Mouse (Mus musculus) embryonic facial prominence, embryonic 10.5 days (tissue): Measurements from ENCODE around the gene Ube2q2. TPM values are rescaled to one million over a fixed set of nuclear protein-coding genes. Genes with fewer than 3 reads are reported as not detected.

Experiments used
- DNase-seq: peaks from one replicate; pipeline ENCODE4 v3.0.0-alpha.2; 2017; ENCODE audit warnings: low spot score
- H3K27ac ChIP-seq: fragments of 300-500 bp; sonication (generic); replicated peaks from 2 replicates; pipeline ENCODE4 v1.5.1; 2016; ENCODE audit warnings: mild to moderate bottlenecking
- H3K27me3 ChIP-seq: fragments of 300-500 bp; sonication (generic); replicated peaks from 2 replicates; pipeline ENCODE4 v1.6.1; 2016; ENCODE audit warnings: low read depth, mild to moderate bottlenecking; ENCODE audit not compliant: poor library complexity, severe bottlenecking
- H3K36me3 ChIP-seq: fragments of 300-500 bp; sonication (generic); replicated peaks from 2 replicates; pipeline ENCODE4 v1.6.1; 2016; ENCODE audit warnings: mild to moderate bottlenecking, moderate library complexity
- H3K4me1 ChIP-seq: fragments of 300-500 bp; sonication (generic); 2 replicates; pipeline ENCODE4 v1.6.1; 2016
- H3K4me3 ChIP-seq: fragments of 300-500 bp; sonication (generic); 2 replicates; pipeline ENCODE4 v1.5.1; 2016; ENCODE audit warnings: mild to moderate bottlenecking, moderate library complexity
- H3K9me3 ChIP-seq: fragments of 300-500 bp; sonication (generic); 2 replicates; pipeline ENCODE4 v1.6.1; 2016; ENCODE audit warnings: mild to moderate bottlenecking
- WGBS: fragments of 180-500 bp; shearing (Covaris S2); methylation state at CpG from one replicate; pipeline ENCODE4 v1.1.7; 2016; 5-methylcytosine and 5-hydroxymethylcytosine counted together
- polyA plus RNA-seq: library from polyadenylated mRNA; unstranded; fragments of >200 nt; fragmentation: Nextera tagmentation; extraction: Ambion mirVana; gene quantifications from 2 replicates; pipeline ENCODE4 v1.2.1, GENCODE M21; 2016

Gene Ube2q2
- polyA plus RNA-seq, 1 experiment from 2014 or later, result 37.7 TPM

DNA sequence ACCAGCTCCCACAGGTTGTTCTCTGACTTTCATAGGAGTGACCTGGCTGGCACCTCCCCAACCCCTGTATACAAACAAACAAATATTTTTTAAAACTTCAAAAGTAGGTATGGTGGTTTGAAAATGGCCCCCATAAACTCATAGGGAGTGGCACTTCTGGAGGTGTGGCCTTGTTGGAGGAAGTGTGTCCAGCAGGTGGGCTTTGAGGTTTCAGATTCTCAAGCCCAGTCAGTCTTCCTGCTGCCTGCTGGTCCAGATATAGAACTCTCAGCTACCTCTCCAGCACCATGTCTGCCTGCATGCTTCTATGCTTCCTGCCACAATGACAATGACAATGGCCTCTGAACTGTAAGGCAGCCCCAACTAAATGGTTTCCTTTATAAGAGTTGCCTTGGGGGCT lies 16.8 kb upstream of the Ube2q2 start:
- no peak overlapping the region for H3K4me3 ChIP-seq
- no peaks in the 10 kb centered on the region for H3K36me3 ChIP-seq
- no peak for DNase-seq
- no peaks in the 10 kb centered on the region for H3K27me3 ChIP-seq
- H3K4me1 ChIP-seq, result peaks cover 8% of the 10 kb centered on the region; the same call in 1 of the 2 replicates
- H3K27ac ChIP-seq, result no peak overlapping the region
- H3K9me3 ChIP-seq, result no peaks in the 10 kb centered on the region

DNA sequence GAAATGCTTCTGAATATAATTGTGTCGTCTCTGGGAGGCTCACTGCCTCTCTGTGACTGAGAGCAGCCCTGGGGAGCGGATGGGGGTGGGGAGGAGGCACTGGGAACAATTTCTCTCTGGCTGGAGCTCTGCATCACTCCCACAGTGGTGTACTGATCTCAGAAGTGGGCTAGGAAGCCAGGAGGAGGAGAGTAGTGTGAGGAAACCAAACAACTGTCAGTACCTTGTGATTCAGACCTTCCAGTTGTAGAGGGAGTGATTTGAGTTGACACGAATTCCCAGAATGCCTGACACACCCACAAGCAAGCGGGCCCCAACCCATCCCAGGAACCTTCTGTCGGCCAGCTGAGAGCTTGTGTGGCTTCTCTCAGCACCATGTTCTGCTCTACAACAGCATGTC lies 12.1 kb upstream of the Ube2q2 start:
- Histone ChIP-seq H3K9me3 (no peaks in the 10 kb centered on the region), H3K4me3 (no peak overlapping the region), H3K4me1 (peaks cover 12% of the 10 kb centered on the region; the same call in 1 of the 2 replicates), H3K27ac (no peak overlapping the region), H3K36me3 (no peaks in the 10 kb centered on the region), H3K27me3 (no peaks in the 10 kb centered on the region)
- 46% methylated on average over 5 of the region's 5 CpGs for WGBS
- DNase-seq, result no peak

DNA sequence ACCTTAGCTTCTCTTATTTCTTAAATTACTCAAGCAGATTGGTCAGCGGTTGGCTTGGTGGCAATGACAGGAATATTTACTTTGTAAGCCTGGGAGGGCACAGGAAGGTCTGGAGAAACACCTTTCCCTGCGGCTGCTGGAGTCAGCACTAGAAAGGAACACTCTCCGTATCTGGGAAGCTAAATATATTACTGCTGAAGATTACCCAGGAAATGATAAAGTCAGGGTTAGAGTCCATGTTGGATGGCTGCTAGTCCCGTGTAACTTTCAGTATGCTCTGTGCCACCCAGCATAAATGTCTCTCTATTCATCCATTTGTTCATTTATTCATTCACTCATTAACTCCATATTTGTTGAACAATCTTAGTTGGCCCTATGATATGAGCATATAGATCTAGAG lies 11.5 kb upstream of the Ube2q2 start:
- Histone ChIP-seq H3K4me1 (peaks cover 12% of the 10 kb centered on the region; the same call in 1 of the 2 replicates), H3K4me3 (no peak overlapping the region), H3K9me3 (no peaks in the 10 kb centered on the region), H3K27me3 (no peaks in the 10 kb centered on the region), H3K27ac (no peak overlapping the region), H3K36me3 (no peaks in the 10 kb centered on the region)
- WGBS, result 86% methylated on average over 4 of the region's 4 CpGs
- no peak for DNase-seq

DNA sequence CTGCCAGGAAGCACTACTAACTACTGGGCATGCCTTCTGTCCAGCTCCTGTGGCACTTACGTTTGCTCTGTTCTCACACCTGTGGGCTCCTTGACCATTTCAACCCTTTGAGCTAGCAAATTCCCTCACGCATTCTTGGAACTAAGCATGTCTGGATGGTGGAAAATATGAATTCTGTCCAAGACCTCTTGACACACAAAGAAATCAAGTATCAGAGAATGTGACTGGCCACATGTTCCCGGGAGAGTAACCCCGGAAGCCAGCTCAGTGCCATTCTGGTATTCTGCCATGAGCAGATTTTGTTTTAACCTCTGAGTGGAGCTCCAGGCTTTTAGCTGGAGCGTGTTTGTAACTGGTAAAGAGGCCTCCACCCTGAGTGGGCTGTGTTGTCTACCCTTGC lies 8.7 kb upstream of the Ube2q2 start:
- H3K36me3 ChIP-seq, result no peaks in the 10 kb centered on the region
- peaks cover 12% of the 10 kb centered on the region; the same call in 1 of the 2 replicates for H3K4me1 ChIP-seq
- DNase-seq, result no peak
- no peaks in the 10 kb centered on the region for H3K9me3 ChIP-seq
- WGBS, result 82% methylated on average over 5 of the region's 5 CpGs
- H3K4me3 ChIP-seq, result no peak overlapping the region
- no peak overlapping the region for H3K27ac ChIP-seq
- H3K27me3 ChIP-seq, result no peaks in the 10 kb centered on the region

DNA sequence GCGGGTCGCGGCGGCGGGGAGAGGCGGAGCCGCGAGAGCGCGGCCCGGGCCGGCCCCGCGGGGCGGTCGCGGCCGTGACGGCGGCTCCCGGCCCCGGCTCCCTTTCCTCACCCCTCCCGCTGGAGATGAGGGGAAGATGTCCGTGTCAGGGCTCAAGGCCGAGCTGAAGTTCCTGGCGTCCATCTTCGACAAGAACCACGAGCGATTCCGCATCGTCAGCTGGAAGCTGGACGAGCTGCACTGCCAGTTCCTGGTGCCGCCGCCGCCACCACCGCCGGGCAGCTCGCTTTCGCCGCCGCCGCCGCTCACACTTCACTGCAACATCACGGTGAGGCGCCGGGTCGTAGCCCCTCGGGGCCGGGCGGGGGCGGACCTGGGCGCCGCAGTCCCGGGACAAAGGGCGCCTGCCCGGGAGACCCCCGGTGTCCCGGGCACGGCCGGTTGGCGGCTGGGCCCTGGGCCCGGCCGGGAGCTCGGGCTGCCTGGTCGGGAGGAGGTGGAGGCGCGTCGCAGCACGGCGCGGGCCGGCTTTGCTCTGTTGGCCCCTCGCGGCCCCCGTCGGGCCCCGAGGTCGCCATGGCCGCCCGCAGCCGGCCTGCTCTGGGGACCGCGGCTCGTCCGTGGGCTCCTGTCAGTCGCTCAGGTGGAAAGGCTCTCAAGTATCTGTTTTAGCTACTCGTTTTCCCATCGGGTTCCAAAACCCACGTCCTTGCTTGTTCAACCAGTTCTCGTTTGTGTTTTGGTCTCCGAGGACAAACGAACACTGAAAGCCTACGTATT lies 1.0 kb downstream of the Ube2q2 start:
- Histone ChIP-seq H3K27ac (peak overlapping the region; percentile 94), H3K4me3 (peak overlapping the region; percentile 91), H3K27me3 (peaks cover 10% of the 10 kb centered on the region), H3K4me1 (peaks cover 24% of the 10 kb centered on the region), H3K9me3 (no peaks in the 10 kb centered on the region), H3K36me3 (peaks cover 12% of the 10 kb centered on the region)
- peak; percentile 75 for DNase-seq
- WGBS, result under 1% methylated on average over 93 of the region's 93 CpGs

DNA sequence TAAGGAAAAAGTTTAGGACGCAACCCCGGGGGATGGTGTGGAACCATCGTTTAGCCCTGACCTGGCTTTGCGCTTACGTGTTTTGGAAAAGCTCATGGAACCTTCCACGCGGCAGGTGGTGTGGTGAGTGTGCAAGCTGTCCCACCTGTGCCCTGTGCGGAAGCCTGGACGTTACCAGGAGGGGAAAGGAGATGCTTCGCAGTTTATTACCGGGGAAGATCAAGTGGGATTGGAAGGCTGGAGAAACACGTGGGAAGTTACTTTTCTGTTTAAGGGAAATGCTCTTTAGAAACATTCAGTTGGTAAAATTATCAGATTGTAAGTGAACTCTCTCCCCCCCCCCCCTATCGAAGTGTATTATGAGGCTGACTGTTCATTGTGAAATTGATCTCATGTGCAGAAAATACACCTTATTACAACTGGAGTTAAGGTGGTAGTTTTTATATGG lies 1.6 kb downstream of the Ube2q2 start:
- WGBS, result 4% methylated on average over 13 of the region's 13 CpGs
- Histone ChIP-seq H3K4me1 (peaks cover 24% of the 10 kb centered on the region), H3K36me3 (peaks cover 12% of the 10 kb centered on the region), H3K4me3 (peak overlapping the region; percentile 91), H3K9me3 (no peaks in the 10 kb centered on the region), H3K27ac (peak overlapping the region; percentile 94), H3K27me3 (peaks cover 10% of the 10 kb centered on the region)
- no peak for DNase-seq

DNA sequence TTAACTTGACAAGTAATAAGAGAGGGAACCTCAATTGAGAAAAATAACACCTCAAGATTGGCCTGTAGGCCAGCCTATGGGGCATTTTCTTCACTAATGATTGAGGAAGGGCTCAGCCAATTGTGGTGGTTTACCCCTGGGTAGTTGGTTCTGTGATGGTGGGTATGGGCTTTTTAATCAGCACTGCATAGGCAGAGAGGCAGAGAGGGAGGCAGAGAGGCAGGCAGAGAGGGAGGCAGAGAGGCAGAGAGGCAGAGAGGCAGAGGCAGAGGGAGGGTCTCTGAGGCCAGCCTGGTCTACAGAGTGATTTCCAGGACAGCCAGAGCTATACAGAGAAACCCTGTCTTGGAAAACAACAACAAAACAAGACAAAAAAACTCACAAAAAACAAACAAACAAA lies 2.4 kb downstream of the Ube2q2 start:
- no peak overlapping the region for H3K27ac ChIP-seq
- H3K36me3 ChIP-seq, result peaks cover 12% of the 10 kb centered on the region
- peak overlapping the region; percentile 91 for H3K4me3 ChIP-seq
- DNase-seq, result no peak
- H3K27me3 ChIP-seq, result peaks cover 10% of the 10 kb centered on the region
- peaks cover 24% of the 10 kb centered on the region for H3K4me1 ChIP-seq
- no peaks in the 10 kb centered on the region for H3K9me3 ChIP-seq

DNA sequence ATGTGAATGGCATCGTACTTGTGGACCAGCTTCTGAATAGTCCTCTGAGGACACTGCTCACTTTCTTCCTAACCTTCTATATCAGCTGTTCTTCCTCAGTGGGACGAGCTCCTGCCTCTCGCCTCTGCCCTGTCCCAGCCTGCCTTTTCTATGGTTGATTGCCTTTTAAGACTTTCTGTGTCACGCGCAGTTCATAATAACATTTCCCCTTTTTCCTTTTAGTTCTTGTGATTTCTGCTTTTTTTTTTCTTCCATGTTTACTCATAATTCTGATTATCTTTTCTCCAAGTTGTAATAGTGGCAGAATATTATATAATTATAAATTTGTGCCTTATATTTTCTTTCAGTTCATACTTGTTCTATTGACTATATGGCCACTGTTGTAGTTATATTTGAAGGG lies 4.3 kb downstream of the Ube2q2 start:
- H3K36me3 ChIP-seq, result peaks cover 12% of the 10 kb centered on the region
- H3K9me3 ChIP-seq, result no peaks in the 10 kb centered on the region
- H3K4me1 ChIP-seq, result peaks cover 24% of the 10 kb centered on the region
- H3K27ac ChIP-seq, result no peak overlapping the region
- no peak for DNase-seq
- WGBS, result 89% methylated on average over 5 of the region's 5 CpGs
- no peak overlapping the region for H3K4me3 ChIP-seq
- peaks cover 7% of the 10 kb centered on the region for H3K27me3 ChIP-seq

DNA sequence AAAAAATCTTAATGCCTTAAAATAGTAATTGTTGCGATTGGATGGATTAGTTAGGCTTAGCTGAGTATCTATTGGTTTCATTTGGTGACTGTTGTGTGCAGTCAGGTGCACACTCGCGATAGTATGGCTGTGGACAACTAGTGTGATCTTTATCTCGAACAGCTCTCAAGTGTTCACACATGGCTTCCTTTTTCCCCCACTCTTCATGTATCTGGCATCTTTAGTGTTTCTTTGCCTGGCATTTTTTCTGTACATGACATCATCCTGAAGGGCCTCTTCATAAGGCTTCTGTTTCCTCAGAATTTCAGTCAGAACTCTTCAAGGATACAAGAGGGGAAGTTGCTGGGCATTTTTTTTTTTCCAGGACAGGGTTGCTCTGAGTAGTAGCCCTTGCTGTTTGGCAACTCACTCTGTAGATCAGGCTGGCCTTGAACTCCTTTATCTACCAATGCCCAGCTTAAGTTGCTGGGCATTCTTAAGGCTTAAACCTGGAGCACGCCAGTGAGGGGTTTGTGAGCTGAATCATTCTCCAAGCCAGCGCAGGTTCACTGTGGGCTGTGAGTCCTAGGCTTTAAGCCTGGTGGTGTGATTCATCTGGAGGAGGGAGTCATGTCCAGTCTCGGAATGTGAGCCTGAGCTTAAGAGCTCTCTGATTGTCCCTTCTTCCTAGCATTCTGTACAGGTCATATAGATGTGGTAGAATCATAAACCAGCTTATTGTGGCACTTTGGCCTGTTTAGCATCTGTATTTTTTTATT lies 22.2 kb downstream of the Ube2q2 start:
- no peaks in the 10 kb centered on the region for H3K27me3 ChIP-seq
- no peak for DNase-seq
- 90% methylated on average over 7 of the region's 7 CpGs for WGBS
- no peaks in the 10 kb centered on the region for H3K4me1 ChIP-seq
- H3K9me3 ChIP-seq, result no peaks in the 10 kb centered on the region
- H3K4me3 ChIP-seq, result no peak overlapping the region
- peaks cover 56% of the 10 kb centered on the region for H3K36me3 ChIP-seq
- no peak overlapping the region for H3K27ac ChIP-seq

DNA sequence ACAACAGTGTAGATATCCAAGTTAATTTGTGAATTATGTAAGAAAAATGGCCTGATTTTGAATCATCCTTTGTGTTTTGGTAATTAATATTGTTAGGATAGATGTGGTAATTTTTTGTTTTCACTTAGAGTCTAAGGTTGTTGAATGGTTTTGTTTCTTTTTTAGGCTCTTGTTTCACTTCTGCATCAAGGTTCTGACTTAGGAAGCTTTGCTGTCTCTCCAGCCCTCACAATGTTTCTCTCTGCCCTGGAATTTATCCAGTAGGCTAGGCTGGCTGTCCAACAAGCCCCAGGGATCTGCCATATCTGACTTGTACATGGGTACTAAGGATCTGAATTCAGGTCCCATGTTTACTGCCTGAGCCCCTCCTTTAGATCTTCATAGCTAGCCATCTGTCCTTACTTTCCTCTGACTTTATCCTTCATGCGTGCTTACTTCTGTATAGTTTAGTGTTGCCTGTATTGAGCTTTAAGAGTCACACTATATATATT lies 23.6 kb downstream of the Ube2q2 start:
- DNase-seq, result no peak
- H3K9me3 ChIP-seq, result no peaks in the 10 kb centered on the region
- H3K4me1 ChIP-seq, result no peaks in the 10 kb centered on the region
- no peak overlapping the region for H3K27ac ChIP-seq
- H3K4me3 ChIP-seq, result no peak overlapping the region
- H3K27me3 ChIP-seq, result no peaks in the 10 kb centered on the region
- H3K36me3 ChIP-seq, result peaks cover 50% of the 10 kb centered on the region
- WGBS, result 92% methylated on average over 1 of the region's 1 CpGs

DNA sequence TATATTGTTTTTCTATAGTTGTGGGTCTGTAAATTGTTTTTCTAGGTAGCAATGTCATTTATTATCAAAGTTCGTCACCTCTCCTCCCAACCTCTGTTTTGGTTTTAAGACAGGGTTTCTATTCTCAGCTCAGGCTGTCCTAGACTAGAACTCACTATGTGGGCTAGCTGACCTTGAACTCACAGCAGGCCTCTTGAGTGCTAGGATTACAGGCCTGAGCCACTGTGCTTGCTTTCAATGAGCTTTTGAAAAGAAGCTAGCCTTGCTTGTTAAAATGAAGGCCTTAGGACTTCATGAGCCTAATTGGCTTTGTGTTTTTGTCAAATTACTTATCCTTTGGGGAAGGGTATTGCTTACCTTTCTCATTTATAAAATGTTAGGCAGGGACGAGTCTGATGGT lies 25.6 kb downstream of the Ube2q2 start:
- WGBS, result 84% methylated on average over 2 of the region's 2 CpGs
- no peak overlapping the region for H3K4me3 ChIP-seq
- H3K9me3 ChIP-seq, result no peaks in the 10 kb centered on the region
- H3K4me1 ChIP-seq, result no peaks in the 10 kb centered on the region
- H3K36me3 ChIP-seq, result peaks cover 42% of the 10 kb centered on the region
- no peak for DNase-seq
- no peaks in the 10 kb centered on the region for H3K27me3 ChIP-seq
- no peak overlapping the region for H3K27ac ChIP-seq

DNA sequence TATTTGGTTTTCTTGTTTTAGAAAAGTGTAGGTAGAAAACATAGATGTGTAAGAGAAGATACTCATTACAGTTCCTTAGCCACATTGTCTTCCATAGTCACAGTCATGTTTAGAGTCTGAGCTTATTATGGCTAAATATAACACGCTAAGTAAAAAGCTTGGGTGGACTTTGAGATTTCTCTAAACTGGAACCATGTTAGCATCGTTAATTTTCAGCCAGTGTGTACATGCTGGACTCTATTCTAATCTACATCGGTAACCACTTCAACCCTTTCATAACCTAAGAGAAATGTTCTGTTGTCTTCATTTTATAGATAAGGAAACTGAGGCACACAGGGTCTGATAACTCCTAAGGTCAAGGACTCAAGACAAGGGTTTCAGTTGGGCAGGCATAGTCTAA lies 47.2 kb downstream of the Ube2q2 start:
- H3K9me3 ChIP-seq, result no peaks in the 10 kb centered on the region
- no peaks in the 10 kb centered on the region for H3K27me3 ChIP-seq
- 94% methylated on average over 3 of the region's 3 CpGs for WGBS
- DNase-seq, result no peak
- no peaks in the 10 kb centered on the region for H3K4me1 ChIP-seq
- no peak overlapping the region for H3K27ac ChIP-seq
- no peak overlapping the region for H3K4me3 ChIP-seq
- H3K36me3 ChIP-seq, result peaks cover 69% of the 10 kb centered on the region

DNA sequence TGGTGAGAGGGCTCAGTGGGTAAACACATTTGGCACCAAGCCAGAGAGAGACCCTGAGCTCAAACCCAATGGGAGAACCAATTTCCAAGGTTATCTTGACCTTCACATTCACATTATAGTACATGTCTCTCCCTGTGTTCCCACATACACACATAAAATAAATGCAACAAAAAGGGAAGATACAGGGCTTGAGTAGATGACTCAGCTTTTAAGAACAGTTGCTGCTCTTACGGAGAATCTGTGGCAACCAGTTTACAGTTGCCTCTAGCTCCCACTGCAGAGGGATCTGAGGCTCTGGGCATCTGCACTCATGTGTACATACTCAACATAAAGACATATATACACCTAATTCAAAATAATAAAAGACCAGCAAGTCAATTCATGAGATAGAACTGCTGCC lies 49.6 kb downstream of the Ube2q2 start:
- peaks cover 70% of the 10 kb centered on the region for H3K36me3 ChIP-seq
- no peaks in the 10 kb centered on the region for H3K4me1 ChIP-seq
- no peaks in the 10 kb centered on the region for H3K9me3 ChIP-seq
- WGBS, result 92% methylated on average over 1 of the region's 1 CpGs
- no peak for DNase-seq
- no peak overlapping the region for H3K4me3 ChIP-seq
- H3K27me3 ChIP-seq, result no peaks in the 10 kb centered on the region
- H3K27ac ChIP-seq, result no peak overlapping the region
